Mouse (Mus musculus) telencephalon, adult 2 months (tissue): Measurements from ENCODE around the gene Sbpl.
A peak's percentile ranks its signal among the peaks of the same experiment; 100 is the strongest.
"Not testable (repeated sequence)": the region's sequence is repeated elsewhere in the genome, so short reads cannot be mapped to it uniquely, and the experiment has no call there.

Experiments
- DNase-seq: peaks from one replicate; pipeline ENCODE4 v3.0.0-alpha.2; 2011; ENCODE audit warnings: low read depth, low spot score

Sbpl gene

DNA sequence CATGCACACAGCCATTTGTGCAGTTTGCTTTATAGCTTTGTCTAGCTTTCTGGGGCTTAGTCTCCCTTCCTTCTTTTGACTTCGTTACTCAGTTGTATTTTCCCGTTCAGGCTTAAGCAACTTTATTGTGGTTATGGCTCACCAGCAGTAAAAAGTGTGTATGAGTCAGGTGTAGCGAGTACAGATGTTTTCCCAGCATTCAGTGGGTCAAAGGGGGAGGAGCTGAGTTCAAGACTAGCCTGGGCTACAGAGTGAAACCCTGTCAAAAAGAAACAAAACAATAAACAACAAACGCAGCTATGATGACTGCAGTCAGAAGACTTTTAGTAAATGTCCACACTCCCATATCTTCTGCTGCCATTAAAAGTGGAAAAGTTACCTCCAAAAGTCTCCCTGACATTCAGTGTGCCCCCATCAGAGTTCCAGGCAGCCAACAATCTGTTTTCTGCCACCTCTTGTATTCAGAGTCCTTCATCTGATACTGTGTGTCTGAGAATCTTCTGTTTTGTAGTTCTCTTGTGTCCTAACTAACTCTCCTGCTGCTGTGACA is 6.6 kb upstream of the Sbpl start:
- DNase-seq, result no peak

DNA sequence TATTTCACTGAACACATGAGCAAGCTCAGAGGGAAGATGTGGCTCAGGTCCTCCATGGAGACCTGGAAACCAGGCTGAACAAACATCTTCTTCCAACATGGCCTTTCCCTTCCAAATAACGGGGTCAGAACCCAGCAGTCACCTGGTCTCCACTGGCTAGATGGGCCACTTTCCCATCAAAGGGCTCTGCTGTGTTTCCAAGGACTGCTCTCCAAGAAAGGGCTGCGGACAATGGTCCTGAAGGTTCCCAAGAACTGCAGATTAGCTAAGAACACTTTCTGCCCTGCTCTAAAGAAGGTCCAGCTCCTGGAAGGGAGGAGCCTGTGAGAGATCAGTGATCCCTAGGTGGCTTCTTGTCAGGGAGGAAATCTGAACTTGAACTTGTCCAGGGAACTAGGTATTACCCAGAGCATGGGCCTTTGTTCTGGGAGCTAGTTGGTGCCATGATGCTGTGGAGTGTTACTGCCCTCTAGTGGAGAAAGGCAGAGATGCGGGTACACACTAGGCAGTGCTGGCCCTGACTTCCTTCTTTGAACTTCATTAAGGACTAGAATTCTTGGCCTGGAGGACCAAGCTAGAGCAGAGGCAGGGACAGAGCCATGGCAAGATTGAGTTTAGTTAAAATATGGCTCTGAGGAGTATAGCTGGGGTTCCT is 5.1 kb upstream of the Sbpl start:
- peak; percentile 41 for DNase-seq

DNA sequence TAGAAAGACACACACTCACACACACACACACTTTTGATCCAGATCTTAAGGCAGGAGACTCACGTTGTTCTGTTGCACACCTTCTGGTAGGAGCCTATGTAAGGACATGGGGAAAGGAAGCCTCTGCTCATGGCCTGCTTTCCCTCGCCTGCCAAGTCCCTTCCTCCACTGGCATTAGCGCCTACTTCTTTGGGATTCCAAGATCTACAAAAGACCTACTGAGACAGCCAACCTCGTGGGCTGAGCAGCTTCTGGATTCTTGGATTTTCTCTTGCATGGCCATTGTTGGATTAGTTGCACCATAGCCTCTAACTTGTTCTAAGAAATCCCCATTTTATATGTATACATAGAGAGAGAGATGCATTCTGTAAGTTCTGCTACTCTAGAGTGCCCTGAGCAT is 4.2 kb downstream of the Sbpl start:
- not testable (repeated sequence) for DNase-seq

DNA sequence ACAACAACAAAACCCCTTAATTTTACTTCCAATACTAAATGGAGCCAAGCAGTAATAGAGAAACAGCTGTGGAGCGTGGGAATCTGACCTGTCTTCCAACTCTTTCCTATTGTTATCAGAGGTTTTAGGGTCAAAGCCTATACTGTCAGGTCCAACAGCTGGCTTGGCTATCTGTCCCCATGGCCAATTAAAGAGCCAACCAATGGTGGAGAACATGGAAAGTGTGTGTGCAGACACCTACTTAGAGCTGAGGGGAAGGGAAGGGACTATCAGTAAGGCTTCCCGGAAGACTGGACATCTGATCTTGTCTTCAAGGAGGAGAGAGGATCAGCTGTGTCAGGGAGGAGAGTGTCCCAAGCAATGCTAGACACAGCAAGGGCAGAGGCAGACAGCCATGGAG is 6.0 kb downstream of the Sbpl start:
- DNase-seq, result no peak

DNA sequence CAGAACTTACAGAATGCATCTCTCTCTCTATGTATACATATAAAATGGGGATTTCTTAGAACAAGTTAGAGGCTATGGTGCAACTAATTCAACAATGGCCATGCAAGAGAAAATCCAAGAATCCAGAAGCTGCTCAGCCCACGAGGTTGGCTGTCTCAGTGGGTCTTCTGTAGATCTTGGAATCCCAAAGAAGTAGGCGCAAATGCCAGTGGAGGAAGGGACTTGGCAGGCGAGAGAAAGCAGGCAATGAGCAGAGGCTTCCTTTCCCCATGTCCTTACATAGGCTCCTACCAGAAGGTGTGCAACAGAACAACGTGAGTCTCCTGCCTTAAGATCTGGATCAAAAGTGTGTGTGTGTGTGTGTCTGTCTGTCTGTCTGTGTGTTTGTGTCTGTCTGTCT is 7.6 kb downstream of the Sbpl start:
- DNase-seq, result peak; percentile 47

DNA sequence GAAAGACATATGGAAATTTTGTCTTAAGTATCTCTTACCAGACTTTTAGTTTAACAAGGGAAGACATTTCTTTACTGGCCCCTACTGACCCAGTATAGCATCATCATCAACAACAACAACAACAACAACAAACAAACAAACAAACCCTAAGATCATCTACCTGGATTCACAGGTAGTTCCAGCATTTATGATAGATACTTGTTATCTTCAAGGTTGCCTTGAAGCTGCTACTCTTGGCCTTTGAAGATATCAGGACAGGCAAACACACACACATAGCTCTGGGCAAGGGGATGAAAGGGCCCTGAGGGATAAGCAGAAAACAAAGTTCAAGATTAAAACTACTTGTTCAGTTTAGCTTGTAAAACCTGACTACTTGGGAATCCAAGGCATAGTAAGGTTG is 13.7 kb downstream of the Sbpl start, which contains the start of gene Sbp:
TSS of gene Sbp (plus strand) at position 301 of the 400 bp plus-strand sequence.
- DNase-seq, result no peak

DNA sequence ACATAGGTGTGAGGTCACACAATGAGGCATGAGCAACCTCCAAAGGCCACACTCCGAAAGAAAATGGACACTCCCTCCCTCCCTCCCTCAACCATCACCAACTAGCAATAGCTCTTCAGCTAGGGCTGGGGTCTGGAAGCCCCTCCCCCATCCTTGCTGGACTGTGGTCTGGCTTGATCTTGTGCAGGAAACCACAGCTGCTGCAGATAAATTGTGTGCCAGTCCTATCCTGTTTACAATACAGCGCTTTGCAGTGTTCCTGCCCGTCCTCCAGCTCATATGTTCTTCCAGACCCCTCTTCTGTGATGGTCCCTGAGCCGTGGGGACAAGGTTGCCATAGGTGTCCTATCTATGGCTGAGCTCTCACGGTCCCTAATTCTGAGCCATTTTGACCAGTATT is 23.9 kb downstream of the Sbpl start:
- no peak for DNase-seq

DNA sequence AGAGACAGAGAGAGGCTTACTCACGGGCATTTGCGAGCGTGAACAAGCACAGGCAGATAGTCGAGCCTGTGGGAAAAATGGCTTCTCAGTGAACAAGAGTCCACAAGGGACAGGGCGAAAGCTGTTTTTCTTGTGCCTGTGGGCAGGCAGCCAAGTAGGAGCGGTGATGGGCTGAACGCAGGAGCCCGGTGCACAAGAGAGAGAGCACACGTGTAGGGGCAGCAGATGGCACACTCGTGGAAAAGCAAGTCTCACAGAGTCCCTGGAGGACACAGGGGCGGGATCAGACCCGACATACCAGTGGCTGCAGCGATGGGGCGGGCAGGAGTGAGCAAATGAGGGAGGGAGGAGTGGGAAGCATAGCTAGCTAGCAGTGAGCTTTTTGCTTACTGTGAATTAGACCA is 30.0 kb downstream of the Sbpl start:
- DNase-seq, result peak; percentile 35

DNA sequence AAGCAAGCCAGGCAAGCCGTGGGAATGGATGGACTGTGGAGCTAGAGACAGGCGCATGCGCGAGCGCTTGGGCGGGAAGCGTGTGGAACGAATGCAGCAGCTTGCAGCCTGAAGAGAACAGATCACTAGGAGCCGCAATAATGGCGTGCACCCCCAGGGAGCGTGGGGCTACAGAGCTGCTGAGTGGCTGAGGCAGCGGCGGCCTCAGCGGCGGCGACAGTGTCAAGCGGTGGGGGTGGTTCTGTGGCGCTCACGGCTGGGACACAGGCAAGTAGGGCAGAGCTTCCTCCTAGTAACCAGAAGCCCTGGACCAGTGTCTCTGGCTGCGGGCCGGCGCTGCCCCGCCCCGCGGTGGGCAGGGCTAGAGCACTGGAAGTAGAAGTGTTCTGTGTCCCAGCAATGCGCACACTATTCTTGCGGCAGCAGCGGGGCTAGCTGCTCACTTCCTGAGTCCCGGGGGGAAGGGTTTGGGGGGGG is 30.5 kb downstream of the Sbpl start:
- peak; percentile 83 for DNase-seq

DNA sequence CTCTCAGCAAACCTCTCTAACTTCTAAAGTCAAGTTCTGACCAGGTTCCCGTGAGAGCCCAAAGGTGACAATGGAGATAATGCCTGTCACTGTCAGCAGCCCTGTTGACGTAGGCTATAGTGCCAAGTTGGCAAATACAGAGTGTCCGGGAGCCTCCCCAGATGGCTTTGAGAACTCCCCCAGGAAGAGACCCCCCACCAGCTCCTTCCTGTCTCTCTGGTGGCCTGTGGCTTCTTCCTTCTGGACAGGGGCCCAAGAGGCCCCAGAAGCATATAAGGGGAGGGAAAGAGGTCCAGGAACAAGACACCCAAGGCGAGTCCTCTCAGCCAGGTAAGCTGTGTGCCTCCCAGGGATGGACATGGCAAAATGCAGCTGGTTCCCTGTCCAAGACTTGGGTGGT is 37.9 kb downstream of the Sbpl start, which contains the start of gene Dcpp3:
TSS of gene Dcpp3 (plus strand) at position 301 of the 400 bp plus-strand sequence.
- not testable (repeated sequence) for DNase-seq
